Mouse (Mus musculus): ENCODE results near the gene Prss23. TPM values are rescaled to one million over a fixed set of nuclear protein-coding genes. Genes with fewer than 3 reads are reported as not detected.

Gene Prss23
- polyA plus RNA-seq, 1 experiment from 2014 or later: 67.7 TPM

DNA sequence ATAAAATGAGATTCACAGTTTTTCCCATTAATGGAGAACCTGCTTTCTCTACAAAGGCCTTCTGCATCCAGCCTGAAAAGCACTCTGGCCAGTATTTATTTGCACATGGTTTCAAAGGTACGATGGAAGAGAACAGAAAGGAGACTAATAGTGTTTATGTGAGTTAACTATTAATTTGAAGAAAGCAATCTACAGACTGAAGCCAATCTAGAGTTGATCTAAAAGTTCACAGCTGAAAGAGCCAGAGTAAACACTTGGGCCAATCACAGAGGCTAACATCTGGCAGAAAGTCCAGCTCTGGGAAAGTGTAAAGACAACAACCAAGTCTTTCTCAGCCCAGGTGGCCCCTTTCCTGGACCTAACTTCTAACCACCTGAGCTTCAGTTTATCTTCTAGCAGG lies 27.1 kb upstream of the Prss23 start:
- Histone ChIP-seq H3K4me2 (replicated peaks; ENCODE audit: low read depth) (no peak overlapping the region), H3K9me3 (ENCODE audit: control insufficient read depth, low read length) (no peaks in the 10 kb centered on the region), H3K4me3 (ENCODE audit: low read depth, low read length) (no peak overlapping the region), H3K27me3 (ENCODE audit: control insufficient read depth, insufficient read depth, low read length) (no peaks in the 10 kb centered on the region), H3K9ac (ENCODE audit: low read length) (no peak overlapping the region), H3K4me1 (replicated peaks; ENCODE audit: control insufficient read depth, insufficient read depth) (no peaks in the 10 kb centered on the region), H3K36me3 (ENCODE audit: control insufficient read depth, insufficient read depth, low read length) (no peaks in the 10 kb centered on the region), H3K27ac (replicated peaks) (no peak overlapping the region)
- TF ChIP-seq CTCF (IDR thresholded peaks at IDR 0.05; ENCODE audit: low read depth): no peak
- peak; percentile 26 for DNase-seq (ENCODE audit: low spot score)
- peak; percentile 51; the same call in 1 of the 2 replicates for ATAC-seq (ENCODE audit: low FRiP score, low TSS enrichment)
- 27% methylated on average over 1 of the region's 1 CpGs for WGBS

GRCm38 (mm10) chr7:89540976-89541375 lies 14.0 kb upstream of the Prss23 start:
- H3K27ac ChIP-seq (replicated peaks): no peak overlapping the region
- TF ChIP-seq EP300 (optimal IDR thresholded peaks at IDR 0.05): no peak
- H3K9me3 ChIP-seq (ENCODE audit: control insufficient read depth, low read length): no peaks in the 10 kb centered on the region
- peak; percentile 53; the same call in 1 of the 2 replicates for ATAC-seq (ENCODE audit: low FRiP score, low TSS enrichment)
- DNase-seq (ENCODE audit: low spot score): peak; percentile 13
- no peaks in the 10 kb centered on the region for H3K4me1 ChIP-seq (replicated peaks; ENCODE audit: control insufficient read depth, insufficient read depth)
- H3K36me3 ChIP-seq (ENCODE audit: control insufficient read depth, insufficient read depth, low read length): no peaks in the 10 kb centered on the region
- 72% methylated on average over 2 of the region's 2 CpGs for WGBS
- no peak overlapping the region for H3K9ac ChIP-seq (ENCODE audit: low read length)
- no peak overlapping the region for H3K4me3 ChIP-seq (ENCODE audit: low read depth, low read length)
- H3K4me2 ChIP-seq (replicated peaks; ENCODE audit: low read depth): no peak overlapping the region
- no peaks in the 10 kb centered on the region for H3K27me3 ChIP-seq (ENCODE audit: control insufficient read depth, insufficient read depth, low read length)

DNA sequence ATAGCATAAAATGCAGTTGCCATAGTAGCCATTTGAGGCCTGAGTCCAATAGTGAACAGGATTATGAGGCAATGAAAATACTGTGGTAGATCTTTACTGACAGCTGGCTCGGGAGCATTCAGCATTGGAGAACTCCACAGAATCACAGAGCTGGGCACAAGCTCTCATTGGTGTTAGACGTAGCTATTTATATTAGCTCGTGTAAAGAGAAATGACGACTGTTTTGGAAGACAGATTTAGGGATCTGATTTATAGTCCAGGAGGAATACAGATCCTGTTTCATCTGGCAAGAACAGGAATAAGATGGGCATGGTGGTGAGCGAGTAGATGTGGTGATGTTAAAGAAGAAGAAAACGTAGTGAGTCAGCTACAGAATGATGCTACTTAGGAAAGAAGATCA lies 12.4 kb upstream of the Prss23 start:
- H3K27ac ChIP-seq (replicated peaks): no peak overlapping the region
- no peaks in the 10 kb centered on the region for H3K27me3 ChIP-seq (ENCODE audit: control insufficient read depth, insufficient read depth, low read length)
- no peak for TF ChIP-seq EP300 (optimal IDR thresholded peaks at IDR 0.05)
- no peak for DNase-seq (ENCODE audit: low spot score)
- 53% methylated on average over 6 of the region's 6 CpGs for WGBS
- no peak for ATAC-seq (ENCODE audit: low FRiP score, low TSS enrichment)
- no peaks in the 10 kb centered on the region for H3K9me3 ChIP-seq (ENCODE audit: control insufficient read depth, low read length)
- no peaks in the 10 kb centered on the region for H3K4me1 ChIP-seq (replicated peaks; ENCODE audit: control insufficient read depth, insufficient read depth)
- H3K36me3 ChIP-seq (ENCODE audit: control insufficient read depth, insufficient read depth, low read length): no peaks in the 10 kb centered on the region
- H3K4me2 ChIP-seq (replicated peaks; ENCODE audit: low read depth): no peak overlapping the region
- H3K4me3 ChIP-seq (ENCODE audit: low read depth, low read length): no peak overlapping the region
- H3K9ac ChIP-seq (ENCODE audit: low read length): no peak overlapping the region

- H3K27me3 ChIP-seq (ENCODE audit: control insufficient read depth, insufficient read depth, low read length): no peaks in the 10 kb centered on the region
- ATAC-seq (ENCODE audit: low FRiP score, low TSS enrichment) (no peak), DNase-seq (ENCODE audit: low spot score) (no peak)
- no peak overlapping the region for H3K4me3 ChIP-seq (ENCODE audit: low read depth, low read length)
- H3K27ac ChIP-seq (replicated peaks): no peak overlapping the region
- no peak overlapping the region for H3K4me2 ChIP-seq (replicated peaks; ENCODE audit: low read depth)
- H3K4me1 ChIP-seq (replicated peaks; ENCODE audit: control insufficient read depth, insufficient read depth): no peaks in the 10 kb centered on the region
- WGBS: 70% methylated on average over 4 of the region's 4 CpGs
- no peaks in the 10 kb centered on the region for H3K9me3 ChIP-seq (ENCODE audit: control insufficient read depth, low read length)
- H3K9ac ChIP-seq (ENCODE audit: low read length): no peak overlapping the region
- TF ChIP-seq EP300 (optimal IDR thresholded peaks at IDR 0.05) (no peak), CTCF (IDR thresholded peaks at IDR 0.05; ENCODE audit: low read depth) (no peak)
- no peaks in the 10 kb centered on the region for H3K36me3 ChIP-seq (ENCODE audit: control insufficient read depth, insufficient read depth, low read length)
Measured at GRCm38 (mm10) chr7:89527430-89527856, 456 bp upstream of the Prss23 start.

DNA sequence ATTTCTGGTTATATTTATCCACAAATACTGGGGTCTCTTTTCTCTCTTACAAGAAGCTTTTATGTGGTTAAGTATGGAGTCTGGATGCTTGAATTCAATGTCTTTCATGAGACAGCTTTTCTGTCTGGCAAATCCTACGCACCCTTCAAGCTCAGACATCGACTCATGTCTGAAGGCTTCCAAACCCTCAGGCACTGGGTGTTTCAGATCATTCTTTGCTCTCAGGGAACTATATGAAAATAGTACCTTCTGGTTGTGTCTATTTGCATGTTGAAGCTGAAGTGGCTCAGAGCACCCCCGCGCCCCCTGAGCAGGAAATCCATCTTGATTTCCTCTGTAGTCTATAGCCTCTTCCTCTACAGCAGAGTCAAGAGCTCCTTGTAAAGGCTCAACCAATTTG lies 3.2 kb downstream of the Prss23 start:
- Histone ChIP-seq H3K36me3 (ENCODE audit: control insufficient read depth, insufficient read depth, low read length) (no peaks in the 10 kb centered on the region), H3K27ac (replicated peaks) (no peak overlapping the region), H3K9ac (ENCODE audit: low read length) (no peak overlapping the region), H3K27me3 (ENCODE audit: control insufficient read depth, insufficient read depth, low read length) (no peaks in the 10 kb centered on the region), H3K4me2 (replicated peaks; ENCODE audit: low read depth) (no peak overlapping the region), H3K4me1 (replicated peaks; ENCODE audit: control insufficient read depth, insufficient read depth) (no peaks in the 10 kb centered on the region), H3K9me3 (ENCODE audit: control insufficient read depth, low read length) (peaks cover 4% of the 10 kb centered on the region; the same call in 1 of the 2 replicates), H3K4me3 (ENCODE audit: low read depth, low read length) (no peak overlapping the region)
- DNase-seq (ENCODE audit: low spot score): no peak
- no peak for TF ChIP-seq CTCF (IDR thresholded peaks at IDR 0.05; ENCODE audit: low read depth)
- TF ChIP-seq EP300 (optimal IDR thresholded peaks at IDR 0.05): no peak
- 81% methylated on average over 4 of the region's 4 CpGs for WGBS
- no peak for ATAC-seq (ENCODE audit: low FRiP score, low TSS enrichment)

DNA sequence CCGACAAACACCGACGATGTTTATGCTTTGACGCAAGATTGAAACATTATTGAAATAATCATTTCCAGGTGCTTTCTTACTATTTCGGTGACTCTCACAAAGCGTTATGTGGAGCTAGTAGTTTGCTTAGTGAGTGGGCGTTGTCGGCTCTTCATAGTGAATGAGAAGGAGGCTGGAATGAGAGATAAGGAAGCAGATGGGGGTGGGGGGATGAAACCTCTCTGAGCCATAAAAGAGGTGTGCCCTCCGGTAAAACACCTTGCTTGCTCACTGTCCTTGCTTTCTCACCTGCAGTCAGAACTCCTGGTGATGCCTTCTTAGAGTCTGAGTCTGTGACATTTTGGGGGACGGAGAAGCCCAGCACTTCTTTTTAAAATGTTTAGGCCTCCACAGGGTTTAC lies 4.8 kb downstream of the Prss23 start:
- Histone ChIP-seq H3K36me3 (ENCODE audit: control insufficient read depth, insufficient read depth, low read length) (no peaks in the 10 kb centered on the region), H3K4me3 (ENCODE audit: low read depth, low read length) (no peak overlapping the region), H3K4me2 (replicated peaks; ENCODE audit: low read depth) (no peak overlapping the region), H3K9me3 (ENCODE audit: control insufficient read depth, low read length) (peaks cover 4% of the 10 kb centered on the region; the same call in 1 of the 2 replicates), H3K9ac (ENCODE audit: low read length) (no peak overlapping the region), H3K27me3 (ENCODE audit: control insufficient read depth, insufficient read depth, low read length) (no peaks in the 10 kb centered on the region), H3K4me1 (replicated peaks; ENCODE audit: control insufficient read depth, insufficient read depth) (no peaks in the 10 kb centered on the region), H3K27ac (replicated peaks) (no peak overlapping the region)
- no peak for TF ChIP-seq EP300 (optimal IDR thresholded peaks at IDR 0.05)
- TF ChIP-seq CTCF (IDR thresholded peaks at IDR 0.05; ENCODE audit: low read depth): no peak
- DNase-seq (ENCODE audit: low spot score) (no peak), ATAC-seq (ENCODE audit: low FRiP score, low TSS enrichment) (no peak)
- 42% methylated on average over 10 of the region's 10 CpGs for WGBS

Measured in stomach, postnatal 0 days (tissue).